Mouse (Mus musculus): ENCODE data around the gene Slc6a11.

- TF ChIP-seq EP300 (IDR thresholded peaks at IDR 0.05; ENCODE audit: insufficient read depth, low read depth, low read length) (no peak), CTCF (IDR thresholded peaks at IDR 0.05) (no peak)
Observed at GRCm38 (mm10) chr6:114187121-114187520, 56.1 kb downstream of the Slc6a11 start.
